Mouse (Mus musculus): ENCODE data around the gene Olfr279. TPM values are rescaled to one million over a fixed set of nuclear protein-coding genes. Genes with fewer than 3 reads are reported as not detected.

Olfr279 gene
- not detected in 2 replicates for polyA plus RNA-seq (2015; fragmentation: Nextera tagmentation; extraction: Ambion mirVana)

GRCm38 (mm10) chr15:98492102-98492501, at the start of gene Olfr279:
TSS of gene Olfr279 (plus strand) at chr15:98492402.
- Histone ChIP-seq H3K9ac (no peak within 1 kb of the TSS), H3K4me2 (replicated peaks) (no peak within 1 kb of the TSS), H3K4me1 (no peaks in the 10 kb centered on the region), H3K9me3 (peaks cover 8% of the 10 kb centered on the region; the same call in 1 of the 2 replicates), H3K27ac (no peak within 1 kb of the TSS), H3K4me3 (no peak within 1 kb of the TSS), H3K36me3 (no peaks in the 10 kb centered on the region), H3K27me3 (no peaks in the 10 kb centered on the region)
- ATAC-seq (ENCODE audit: low FRiP score, low read depth) = no peak
- WGBS = 62% methylated on average over 4 of the region's 4 CpGs

GRCm38 (mm10) chr15:98444561-98444960, 47.6 kb upstream of the Olfr279 start:
- Histone ChIP-seq H3K4me1 (no peaks in the 10 kb centered on the region), H3K9me3 (no peaks in the 10 kb centered on the region), H3K4me3 (no peak overlapping the region), H3K36me3 (no peaks in the 10 kb centered on the region), H3K4me2 (replicated peaks) (no peak overlapping the region), H3K9ac (no peak overlapping the region), H3K27me3 (no peaks in the 10 kb centered on the region), H3K27ac (no peak overlapping the region)
- ATAC-seq (ENCODE audit: low FRiP score, low read depth) = no peak
- WGBS = 84% methylated on average over 3 of the region's 3 CpGs

GRCm38 (mm10) chr15:98448521-98448920, 43.7 kb upstream of the Olfr279 start:
- 0 out of 2 replicates have a peak, but pooled peaks cover 5% of the 10 kb centered on the region for H3K27me3 ChIP-seq
- ATAC-seq (ENCODE audit: low FRiP score, low read depth) = no peak

GRCm38 (mm10) chr15:98452288-98452687, 39.9 kb upstream of the Olfr279 start, which contains the start of gene Olfr281:
TSS of gene Olfr281 (plus strand) at chr15:98452588.
- no peak for ATAC-seq (ENCODE audit: low FRiP score, low read depth)
- no peak within 1 kb of the TSS for H3K9ac ChIP-seq
- no peak within 1 kb of the TSS for H3K4me2 ChIP-seq (replicated peaks)
- WGBS = 87% methylated on average over 7 of the region's 7 CpGs
- H3K27ac ChIP-seq = no peak within 1 kb of the TSS
- H3K4me3 ChIP-seq = no peak within 1 kb of the TSS
- H3K9me3 ChIP-seq = no peaks in the 10 kb centered on the region
- H3K4me1 ChIP-seq = no peaks in the 10 kb centered on the region
- 0 out of 2 replicates have a peak, but pooled peaks cover 6% of the 10 kb centered on the region for H3K27me3 ChIP-seq
- H3K36me3 ChIP-seq = no peaks in the 10 kb centered on the region

More at GRCm38 (mm10) chr15:98448521-98448920, 43.7 kb upstream of the Olfr279 start:
- Histone ChIP-seq H3K27ac (no peak overlapping the region), H3K9ac (no peak overlapping the region), H3K36me3 (no peaks in the 10 kb centered on the region), H3K4me1 (no peaks in the 10 kb centered on the region), H3K9me3 (no peaks in the 10 kb centered on the region), H3K4me3 (no peak overlapping the region), H3K4me2 (replicated peaks) (no peak overlapping the region)
- 56% methylated on average over 4 of the region's 4 CpGs for WGBS

GRCm38 (mm10) chr15:98469596-98469995, 22.6 kb upstream of the Olfr279 start, which contains the start of gene OR5BS1P:
TSS of gene OR5BS1P (plus strand) at chr15:98469896.
- no peak within 1 kb of the TSS for H3K4me3 ChIP-seq
- no peak within 1 kb of the TSS for H3K27ac ChIP-seq
- no peak within 1 kb of the TSS for H3K4me2 ChIP-seq (replicated peaks)
- peaks cover 4% of the 10 kb centered on the region; the same call in 1 of the 2 replicates for H3K27me3 ChIP-seq
- ATAC-seq (ENCODE audit: low FRiP score, low read depth) = no peak
- no peaks in the 10 kb centered on the region for H3K9me3 ChIP-seq
- no peaks in the 10 kb centered on the region for H3K36me3 ChIP-seq
- WGBS = 85% methylated on average over 4 of the region's 4 CpGs
- no peaks in the 10 kb centered on the region for H3K4me1 ChIP-seq
- no peak within 1 kb of the TSS for H3K9ac ChIP-seq

- H3K9ac ChIP-seq = no peak overlapping the region
These were observed 20.7 kb upstream of the Olfr279 start for GRCm38 (mm10) chr15:98471539-98471938.

GRCm38 (mm10) chr15:98474958-98475357, 17.2 kb upstream of the Olfr279 start:
- whole genome bisulfite sequencing = 82% methylated on average over 10 of the region's 10 CpGs
- no peaks in the 10 kb centered on the region for H3K36me3 ChIP-seq
- peaks cover 10% of the 10 kb centered on the region; the same call in 1 of the 2 replicates for H3K27me3 ChIP-seq
- H3K4me1 ChIP-seq = no peaks in the 10 kb centered on the region
- H3K9ac ChIP-seq = no peak overlapping the region
- no peaks in the 10 kb centered on the region for H3K9me3 ChIP-seq
- ATAC-seq (ENCODE audit: low FRiP score, low read depth) = no peak
- H3K4me3 ChIP-seq = no peak overlapping the region
- H3K27ac ChIP-seq = no peak overlapping the region
- H3K4me2 ChIP-seq (replicated peaks) = no peak overlapping the region

More at GRCm38 (mm10) chr15:98471539-98471938, 20.7 kb upstream of the Olfr279 start:
- no peak for ATAC-seq (ENCODE audit: low FRiP score, low read depth)
- no peaks in the 10 kb centered on the region for H3K9me3 ChIP-seq
- no peak overlapping the region for H3K4me3 ChIP-seq
- no peaks in the 10 kb centered on the region for H3K36me3 ChIP-seq
- WGBS = 91% methylated on average over 13 of the region's 13 CpGs
- H3K27ac ChIP-seq = no peak overlapping the region
- no peaks in the 10 kb centered on the region for H3K4me1 ChIP-seq
- H3K4me2 ChIP-seq (replicated peaks) = no peak overlapping the region
- H3K27me3 ChIP-seq = peaks cover 4% of the 10 kb centered on the region; the same call in 1 of the 2 replicates

- H3K4me2 ChIP-seq (replicated peaks) = no peak overlapping the region
- 54% methylated on average over 10 of the region's 10 CpGs for whole genome bisulfite sequencing
- H3K36me3 ChIP-seq = no peaks in the 10 kb centered on the region
- no peak overlapping the region for H3K27ac ChIP-seq
- peaks cover 10% of the 10 kb centered on the region; the same call in 1 of the 2 replicates for H3K27me3 ChIP-seq
- H3K9ac ChIP-seq = no peak overlapping the region
- H3K9me3 ChIP-seq = no peaks in the 10 kb centered on the region
- no peaks in the 10 kb centered on the region for H3K4me1 ChIP-seq
- no peak for ATAC-seq (ENCODE audit: low FRiP score, low read depth)
- H3K4me3 ChIP-seq = no peak overlapping the region
These were observed 16.8 kb upstream of the Olfr279 start for GRCm38 (mm10) chr15:98475382-98475781.

- no peak overlapping the region for H3K27ac ChIP-seq
- 85% methylated on average over 5 of the region's 5 CpGs for WGBS
- no peaks in the 10 kb centered on the region for H3K9me3 ChIP-seq
- peaks cover 10% of the 10 kb centered on the region; the same call in 1 of the 2 replicates for H3K27me3 ChIP-seq
- no peaks in the 10 kb centered on the region for H3K4me1 ChIP-seq
- H3K4me2 ChIP-seq (replicated peaks) = no peak overlapping the region
- no peaks in the 10 kb centered on the region for H3K36me3 ChIP-seq
- no peak overlapping the region for H3K4me3 ChIP-seq
- no peak for ATAC-seq (ENCODE audit: low FRiP score, low read depth)
- no peak overlapping the region for H3K9ac ChIP-seq
These were observed 15.9 kb upstream of the Olfr279 start for GRCm38 (mm10) chr15:98476281-98476680.

GRCm38 (mm10) chr15:98479568-98480102, 12.6 kb upstream of the Olfr279 start:
- Histone ChIP-seq H3K27me3 (peaks cover 6% of the 10 kb centered on the region; the same call in 1 of the 2 replicates), H3K4me1 (peaks cover 8% of the 10 kb centered on the region), H3K9ac (no peak overlapping the region), H3K27ac (no peak overlapping the region), H3K4me3 (no peak overlapping the region), H3K36me3 (no peaks in the 10 kb centered on the region), H3K9me3 (no peaks in the 10 kb centered on the region), H3K4me2 (replicated peaks) (no peak overlapping the region)
- WGBS = 74% methylated on average over 7 of the region's 7 CpGs
- ATAC-seq (ENCODE audit: low FRiP score, low read depth) = no peak

- no peak for ATAC-seq (ENCODE audit: low FRiP score, low read depth)
- peaks cover 1% of the 10 kb centered on the region; the same call in 1 of the 2 replicates for H3K27me3 ChIP-seq
- 61% methylated on average over 3 of the region's 3 CpGs for WGBS
- H3K36me3 ChIP-seq = no peaks in the 10 kb centered on the region
- H3K4me2 ChIP-seq (replicated peaks) = no peak within 1 kb of the TSS
- peaks cover 8% of the 10 kb centered on the region for H3K4me1 ChIP-seq
- H3K9me3 ChIP-seq = no peaks in the 10 kb centered on the region
- H3K9ac ChIP-seq = no peak within 1 kb of the TSS
- no peak within 1 kb of the TSS for H3K4me3 ChIP-seq
- no peak within 1 kb of the TSS for H3K27ac ChIP-seq
These were observed 9.5 kb upstream of the Olfr279 start, which contains the start of gene Lalba for GRCm38 (mm10) chr15:98482701-98483100. TSS of gene Lalba (minus strand) at chr15:98482721.
